Mouse (Mus musculus) liver, adult (tissue): ENCODE measurements around the gene Larp1b.

Source experiments
- GATA4 ChIP-seq: IDR thresholded peaks from 2 replicates; pipeline ENCODE4 v1.6.1; 2014; ENCODE audit warnings: mild to moderate bottlenecking, low read length; ENCODE audit not compliant: insufficient replicate concordance

Larp1b gene

DNA sequence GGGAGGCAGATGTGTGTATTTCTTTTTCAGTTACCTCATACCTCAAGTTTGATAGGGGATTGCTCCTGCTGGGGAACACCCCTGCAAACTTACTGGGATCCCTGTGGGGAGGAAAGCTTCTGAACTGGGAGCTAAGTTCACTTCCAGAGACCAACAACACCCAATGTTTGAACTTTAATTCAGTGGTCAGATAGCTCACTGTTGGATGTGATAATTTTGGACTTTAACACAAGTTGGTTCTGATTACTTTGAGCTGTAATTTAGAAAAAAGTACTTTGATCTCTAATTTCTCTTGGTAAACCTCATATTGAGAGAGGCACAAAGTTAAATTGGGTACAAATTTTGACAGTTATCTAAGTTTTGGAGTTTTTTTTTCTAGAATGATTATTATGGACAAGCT lies 137.4 kb downstream of the Larp1b start:
- no peak for TF ChIP-seq GATA4
